Mouse (Mus musculus): ENCODE measurements around the gene Lin37. TPM values are rescaled to one million over a fixed set of nuclear protein-coding genes. Genes with fewer than 3 reads are reported as not detected.

Lin37 gene
- total RNA-seq, 1 experiment from 2014 or later = 20.8 TPM

DNA sequence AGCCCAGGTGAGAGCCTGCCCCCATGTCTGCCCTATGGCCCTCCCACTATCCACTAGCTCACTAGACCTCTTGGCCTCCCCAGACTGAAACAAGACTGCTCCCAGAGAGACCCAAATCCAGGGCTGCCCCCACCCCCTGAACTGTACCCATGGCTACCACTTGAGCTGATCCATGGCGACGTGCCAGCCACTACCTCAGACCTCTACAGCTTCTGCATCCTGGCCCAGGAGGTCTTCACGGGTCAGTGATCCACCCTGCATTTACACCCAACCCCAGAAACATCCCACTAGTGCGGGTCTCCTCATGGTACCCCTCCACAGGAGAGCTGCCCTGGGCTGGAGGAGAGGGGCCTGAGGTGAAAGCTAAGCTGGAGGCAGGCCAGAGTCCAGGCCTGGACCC is 39.2 kb downstream of the Lin37 start:
- ATAC-seq (replicated peaks; ENCODE audit: low read depth, poor library complexity, severe bottlenecking) = no peak

DNA sequence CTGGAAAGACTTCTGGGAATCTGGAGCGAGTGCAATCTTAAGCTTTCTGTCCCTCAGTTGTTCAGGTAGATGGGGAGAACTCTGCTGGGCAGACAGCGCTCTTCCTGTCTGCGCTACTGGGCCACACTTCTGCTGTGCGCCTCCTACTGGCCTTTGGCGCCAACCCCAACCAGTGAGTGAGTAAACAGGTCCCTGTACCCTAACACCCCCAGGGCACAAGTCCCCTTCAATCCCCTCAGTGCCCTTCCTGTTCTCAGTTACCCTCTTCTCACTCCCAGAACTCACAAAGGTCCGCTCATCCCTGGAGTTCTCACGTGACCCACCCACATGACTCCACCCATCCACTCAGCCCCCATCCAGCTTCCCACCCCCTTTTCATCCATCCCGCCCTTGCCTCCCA is 41.3 kb downstream of the Lin37 start:
- ATAC-seq (replicated peaks; ENCODE audit: low read depth, poor library complexity, severe bottlenecking) = no peak

DNA sequence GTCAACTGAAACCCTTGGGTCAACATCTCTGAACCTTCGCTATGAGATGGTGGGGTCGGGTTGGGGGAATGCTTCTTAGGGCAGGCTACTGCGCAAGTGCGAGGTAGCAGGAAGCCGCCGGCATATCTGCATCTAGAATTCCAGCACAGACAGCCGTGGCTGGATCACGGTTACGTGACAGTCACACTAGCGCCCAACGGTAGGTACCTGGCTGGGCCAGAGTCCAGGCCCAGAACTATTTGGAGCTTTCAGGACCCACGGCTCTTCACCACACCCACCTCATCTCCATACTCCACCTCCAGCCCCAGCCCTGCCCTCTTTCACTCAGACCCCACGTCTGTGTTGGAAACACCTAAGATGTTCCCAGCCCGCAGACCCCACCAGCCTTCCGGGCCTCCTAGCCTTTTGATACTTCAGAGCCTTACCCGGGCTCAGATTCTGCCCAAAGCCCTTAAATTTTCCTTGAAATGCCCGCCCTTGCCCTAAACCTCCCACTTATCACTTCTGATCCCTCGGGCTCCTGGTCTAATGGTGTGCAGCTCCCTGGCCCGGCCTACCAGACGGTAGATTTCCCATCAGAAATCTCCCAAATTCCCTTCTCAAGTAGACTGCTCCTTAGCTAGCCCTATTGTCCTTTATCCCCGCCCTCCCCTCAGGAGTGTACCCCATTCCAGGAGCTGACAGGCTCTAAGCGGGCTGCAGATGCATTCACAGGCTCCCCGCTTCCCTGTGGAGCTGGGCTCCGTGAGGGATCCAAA is 44.5 kb downstream of the Lin37 start:
- no peak for ATAC-seq (replicated peaks; ENCODE audit: low read depth, poor library complexity, severe bottlenecking)

DNA sequence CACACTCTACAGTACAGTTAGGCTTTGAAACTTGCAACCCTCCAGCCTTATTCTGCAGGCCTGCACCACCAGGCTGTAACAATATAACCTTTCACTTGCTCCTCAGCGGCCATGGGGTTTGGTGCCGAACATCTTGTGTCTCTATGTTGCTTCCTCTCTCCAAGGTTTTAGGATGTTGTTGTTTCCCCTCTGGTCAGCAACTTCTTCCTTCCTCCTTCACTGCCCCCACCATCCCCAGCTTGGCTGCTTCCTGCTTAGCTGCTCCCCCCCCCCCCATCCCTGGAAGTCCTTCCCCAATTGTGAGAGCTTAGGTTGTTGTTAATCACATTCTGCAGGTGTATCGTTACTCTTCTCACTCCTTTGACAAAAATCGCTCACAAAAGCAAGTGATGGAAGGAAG is 51.6 kb downstream of the Lin37 start:
- no peak for ATAC-seq (replicated peaks; ENCODE audit: low read depth, poor library complexity, severe bottlenecking)

Other genes with a start within 250 kb of the Lin37 start
- 1.4 TPM in 1 of 2 replicates, not detected in the other for gene Syne4, start 245.0 kb downstream of the Lin37 start, total RNA-seq (2017)
- 0.96 and 3.3 TPM in 2 replicates for gene E130208F15Rik, start 238.1 kb downstream of the Lin37 start, total RNA-seq (2017)
- 10.8 and 11.0 TPM in 2 replicates for gene Sdhaf1, start 235.9 kb downstream of the Lin37 start, total RNA-seq (2017)
- gene Lrfn3, start 197.1 kb downstream of the Lin37 start, total RNA-seq (2017) = not detected in 2 replicates
- gene Tyrobp, start 146.1 kb downstream of the Lin37 start, total RNA-seq (2017) = 94.7 and 118 TPM in 2 replicates
- gene Hcst, start 140.0 kb downstream of the Lin37 start, total RNA-seq (2017) = 9.4 and 11.9 TPM in 2 replicates
- 9.0 and 13.0 TPM in 2 replicates for gene Nfkbid, start 138.1 kb downstream of the Lin37 start, total RNA-seq (2017)
- gene Aplp1, start 114.3 kb downstream of the Lin37 start, total RNA-seq (2017) = not detected in 2 replicates
- gene Kirrel2, start 102.1 kb downstream of the Lin37 start, total RNA-seq (2017) = not detected in 2 replicates
- 0.19 and 1.8 TPM in 2 replicates for gene Nphs1, start 101.5 kb downstream of the Lin37 start, total RNA-seq (2017)
- not detected in 2 replicates for gene Prodh2, start 66.2 kb downstream of the Lin37 start, total RNA-seq (2017)
- 5.2 and 9.1 TPM in 2 replicates for gene Arhgap33, start 24.8 kb downstream of the Lin37 start, total RNA-seq (2017)
- gene Hspb6, start 7.7 kb downstream of the Lin37 start, total RNA-seq (2017) = 3.2 and 4.2 TPM in 2 replicates
- 4.7 TPM in 2 replicates for gene Proser3, start 7.5 kb downstream of the Lin37 start, total RNA-seq (2017)
- gene U2af1l4, start 3.5 kb upstream of the Lin37 start, total RNA-seq (2017) = 58.2 and 68.5 TPM in 2 replicates
- 3.7 and 5.4 TPM in 2 replicates for gene Gm49396, start 3.5 kb upstream of the Lin37 start, total RNA-seq (2017)
- 117 and 174 TPM in 2 replicates for gene Psenen, start 3.8 kb upstream of the Lin37 start, total RNA-seq (2017)
- 1.8 TPM in 1 of 2 replicates, not detected in the other for gene Igflr1, start 5.6 kb upstream of the Lin37 start, total RNA-seq (2017)
- gene Kmt2b, start 28.9 kb upstream of the Lin37 start, total RNA-seq (2017) = 8.9 and 24.9 TPM in 2 replicates
- 0.32 TPM in 1 of 2 replicates, not detected in the other for gene Zbtb32, start 39.1 kb upstream of the Lin37 start, total RNA-seq (2017)
- not detected in 2 replicates for gene Upk1a, start 53.0 kb upstream of the Lin37 start, total RNA-seq (2017)
- gene Cox6b1, start 66.3 kb upstream of the Lin37 start, total RNA-seq (2017) = 396 and 504 TPM in 2 replicates
- gene Etv2, start 76.0 kb upstream of the Lin37 start, total RNA-seq (2017) = not detected in 2 replicates
- 39.4 and 47.8 TPM in 2 replicates for gene Rbm42, start 90.5 kb upstream of the Lin37 start, total RNA-seq (2017)
- gene Haus5, start 105.2 kb upstream of the Lin37 start, total RNA-seq (2017) = 17.2 and 27.1 TPM in 2 replicates
- gene Pmis2, start 111.8 kb upstream of the Lin37 start, total RNA-seq (2017) = not detected in 2 replicates
- gene 2200002J24Rik, start 139.1 kb upstream of the Lin37 start, total RNA-seq (2017) = not detected in 2 replicates
- gene Atp4a, start 152.4 kb upstream of the Lin37 start, total RNA-seq (2017) = 1.1 and 1.8 TPM in 2 replicates
- gene Tmem147, start 169.7 kb upstream of the Lin37 start, total RNA-seq (2017) = 51.1 and 61.8 TPM in 2 replicates
- gene Gapdhs, start 183.8 kb upstream of the Lin37 start, total RNA-seq (2017) = not detected in 2 replicates
- 0.78 TPM in 1 of 2 replicates, not detected in the other for gene Sbsn, start 191.6 kb upstream of the Lin37 start, total RNA-seq (2017)
- 4.2 TPM in 1 of 2 replicates, not detected in the other for gene Dmkn, start 203.9 kb upstream of the Lin37 start, total RNA-seq (2017)
- gene Krtdap, start 228.1 kb upstream of the Lin37 start, total RNA-seq (2017) = not detected in 2 replicates